Mouse (Mus musculus): ENCODE measurements around the gene Lrp1. TPM values are rescaled to one million over a fixed set of nuclear protein-coding genes. Genes with fewer than 3 reads are reported as not detected.

Lrp1 gene
- total and polyA plus RNA-seq, 3 experiments, result 0.39 to 0.42 TPM; not detected in 1

DNA sequence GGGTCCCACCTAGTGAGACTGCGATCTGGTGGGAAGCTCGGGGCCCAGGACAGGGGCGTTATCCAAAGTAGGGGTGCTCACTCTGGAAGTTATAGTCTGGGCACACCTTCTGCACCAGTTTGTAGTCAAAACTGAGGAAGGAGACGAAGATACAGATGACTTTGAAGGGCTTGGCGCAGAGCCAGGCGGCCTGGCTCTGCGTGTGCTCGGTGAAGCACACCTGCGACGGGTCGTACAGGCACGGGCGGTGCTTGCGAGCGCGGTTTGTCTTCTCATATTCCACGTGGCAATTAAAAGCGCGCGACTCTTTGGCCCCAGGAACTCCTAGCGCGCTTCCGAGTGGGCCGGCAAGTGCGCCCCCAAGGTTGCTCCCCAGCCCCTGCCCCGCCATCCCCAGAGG lies 94.9 kb downstream of the Lrp1 start:
- Histone ChIP-seq H3K79me2 (ENCODE audit: control insufficient read depth, insufficient read depth, low read length, poor library complexity) (peaks cover 12% of the 10 kb centered on the region), H3K4me1 (ENCODE audit: control insufficient read depth in 1 of 2, insufficient read depth in 2 of 2, low read length in 2 of 2) (peaks cover 2 to 7% of the 10 kb centered on the region in 2 experiments; a peak in 3 of 4 replicates), H3K27ac (ENCODE audit: control insufficient read depth, low read depth, low read length) (no peak overlapping the region), H3K36me3 (ENCODE audit: control insufficient read depth in 1 of 2, insufficient read depth in 2 of 2, low read length in 2 of 2) (peaks cover 0 to 8% of the 10 kb centered on the region in 2 experiments; a peak in 2 of 4 replicates), H3K9me3 (replicated peaks; ENCODE audit: insufficient read depth, low read length) (no peaks in the 10 kb centered on the region), H3K9ac (ENCODE audit: control insufficient read depth, low read depth, low read length, poor library complexity, severe bottlenecking) (no peak overlapping the region), H3K4me3 (ENCODE audit: control insufficient read depth in 1 of 2, insufficient read depth in 1 of 2, low read depth in 2 of 2, low read length in 2 of 2) (no peak overlapping the region), H3K27me3 (ENCODE audit: control insufficient read depth in 1 of 2, insufficient read depth in 2 of 2, low read length in 2 of 2) (no peaks in the 10 kb centered on the region)
- TF ChIP-seq BHLHE40 (IDR thresholded peaks at IDR 0.05; ENCODE audit: borderline replicate concordance, low read depth, low read length) (no peak), ZKSCAN1 (IDR thresholded peaks at IDR 0.05; ENCODE audit: low read depth, low read length) (no peak), ELF1 (IDR thresholded peaks at IDR 0.05; ENCODE audit: low read depth, low read length) (no peak), ZNF384 (IDR thresholded peaks at IDR 0.05; ENCODE audit: low read depth, low read length) (no peak), MXI1 (IDR thresholded peaks at IDR 0.05; ENCODE audit: low read depth, low read length) (no peak), TCF12 (IDR thresholded peaks at IDR 0.05; ENCODE audit: low read depth, low read length) (no peak), MAX (IDR thresholded peaks at IDR 0.05; ENCODE audit: low read length) (no peak)
- no peak for DNase-seq (ENCODE audit: low read depth, low spot score)

DNA sequence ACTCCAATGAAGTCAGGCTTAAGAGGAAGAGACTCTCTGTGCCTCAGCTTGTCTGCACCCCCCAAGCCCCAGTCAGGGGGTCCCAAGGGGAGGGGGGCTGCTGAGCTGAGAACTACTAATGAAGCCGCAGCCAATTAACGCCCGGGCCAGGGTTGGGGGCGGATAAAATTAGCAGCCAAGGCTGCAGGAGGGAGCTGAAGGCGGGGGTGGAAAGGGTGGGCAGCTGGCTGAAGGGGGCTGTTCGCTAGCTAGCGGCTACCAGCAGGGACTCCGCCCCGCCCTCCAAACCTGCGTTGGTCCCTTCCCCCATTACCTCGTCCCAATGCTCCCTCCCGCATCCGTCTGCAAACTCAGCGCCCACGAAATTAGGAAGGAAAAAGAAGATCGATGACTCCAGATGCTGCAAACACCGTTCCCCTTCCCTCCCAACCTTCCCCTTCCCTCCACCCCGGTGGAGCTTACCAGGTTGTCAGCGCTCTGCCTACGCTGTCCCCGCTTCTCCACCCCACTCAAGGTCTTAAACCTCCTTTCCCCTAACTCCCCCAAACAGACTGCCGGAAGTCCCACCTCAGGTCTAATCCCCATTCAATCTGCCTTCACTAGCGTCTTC lies 96.2 kb downstream of the Lrp1 start:
- no peak for TF ChIP-seq NRF1 (IDR thresholded peaks at IDR 0.05; ENCODE audit: insufficient read depth, low read depth, low read length, poor library complexity, severe bottlenecking)
- no peak for TF ChIP-seq GATA1 (IDR thresholded peaks at IDR 0.05; ENCODE audit: low read depth, low read length)
- TF ChIP-seq NELFE (IDR thresholded peaks at IDR 0.05; ENCODE audit: low read depth, low read length), result no peak
- no peak for TF ChIP-seq RAD21 (IDR thresholded peaks at IDR 0.05; ENCODE audit: low read depth, low read length)
- TF ChIP-seq MXI1 (IDR thresholded peaks at IDR 0.05; ENCODE audit: low read depth, low read length), result no peak
- no peak for TF ChIP-seq ZNF384 (IDR thresholded peaks at IDR 0.05; ENCODE audit: low read depth, low read length)
- no peak for TF ChIP-seq CTCF (IDR thresholded peaks at IDR 0.05 in 2 of 3, conservative IDR thresholded peaks at IDR 0.05 in 1 of 3; ENCODE audit: control insufficient read depth in 1 of 3, insufficient read depth in 1 of 3, low read depth in 2 of 3, low read length in 3 of 3, poor library complexity in 1 of 3, severe bottlenecking in 1 of 3)
- no peak for TF ChIP-seq SMC3 (IDR thresholded peaks at IDR 0.05; ENCODE audit: low read depth, low read length)
- TF ChIP-seq UBTF (IDR thresholded peaks at IDR 0.05; ENCODE audit: borderline replicate concordance, insufficient read depth, low read depth, low read length), result no peak
- TF ChIP-seq POLR2AphosphoS5 (IDR thresholded peaks at IDR 0.05; ENCODE audit: borderline replicate concordance, low read depth, low read length), result no peak
- no peak for TF ChIP-seq RCOR1 (IDR thresholded peaks at IDR 0.05; ENCODE audit: low read depth, low read length)
- TF ChIP-seq ELF1 (IDR thresholded peaks at IDR 0.05; ENCODE audit: low read depth, low read length), result no peak
- no peak for TF ChIP-seq TBP (IDR thresholded peaks at IDR 0.05; ENCODE audit: low read depth, low read length)
- no peak for TF ChIP-seq POLR2A (IDR thresholded peaks at IDR 0.05; ENCODE audit: control insufficient read depth in 1 of 2, insufficient read depth in 1 of 2, low read depth in 1 of 2, low read length in 2 of 2, poor library complexity in 1 of 2)
- no peak for TF ChIP-seq CHD1 (IDR thresholded peaks at IDR 0.05; ENCODE audit: low read depth, low read length)
- Histone ChIP-seq H3K36me3 (ENCODE audit: control insufficient read depth in 1 of 2, insufficient read depth in 2 of 2, low read length in 2 of 2) (peaks cover 0 to 11% of the 10 kb centered on the region in 2 experiments; a peak in 3 of 4 replicates), H3K9ac (ENCODE audit: control insufficient read depth, low read depth, low read length, poor library complexity, severe bottlenecking) (no peak overlapping the region), H3K27ac (ENCODE audit: control insufficient read depth, low read depth, low read length) (no peak overlapping the region), H3K79me2 (ENCODE audit: control insufficient read depth, insufficient read depth, low read length, poor library complexity) (peaks cover 25% of the 10 kb centered on the region), H3K9me3 (replicated peaks; ENCODE audit: insufficient read depth, low read length) (no peaks in the 10 kb centered on the region), H3K4me1 (ENCODE audit: control insufficient read depth in 1 of 2, insufficient read depth in 2 of 2, low read length in 2 of 2) (peaks cover 2 to 13% of the 10 kb centered on the region in 2 experiments; a peak in 3 of 4 replicates), H3K4me3 (ENCODE audit: control insufficient read depth in 1 of 2, insufficient read depth in 1 of 2, low read depth in 2 of 2, low read length in 2 of 2) (no peak overlapping the region), H3K27me3 (ENCODE audit: control insufficient read depth in 1 of 2, insufficient read depth in 2 of 2, low read length in 2 of 2) (no peaks in the 10 kb centered on the region)
- no peak for DNase-seq (ENCODE audit: low read depth, low spot score)

All from MEL (cell line).